Mouse (Mus musculus) myocyte (in vitro differentiated cells): Measurements from ENCODE around the gene Smagp. TPM values are rescaled to one million over a fixed set of nuclear protein-coding genes. Genes with fewer than 3 reads are reported as not detected.

Experiments
- H3K27me3 ChIP-seq: one replicate; pipeline ENCODE4 v1.6.1; 2011; ENCODE audit not compliant: control insufficient read depth, insufficient read depth, insufficient read length
- H3K36me3 ChIP-seq: one replicate; pipeline ENCODE4 v1.6.1; 2011; ENCODE audit not compliant: control insufficient read depth, insufficient read depth
- H3K4me2 ChIP-seq: one replicate; pipeline ENCODE4 v1.6.1; 2011; ENCODE audit warnings: low read depth, control low read depth
- H3K4me3 ChIP-seq: one replicate; pipeline ENCODE4 v1.5.1; 2011; ENCODE audit warnings: mild to moderate bottlenecking, control low read depth, moderate library complexity
- H3K79me2 ChIP-seq: one replicate; pipeline ENCODE4 v1.6.1; 2011; ENCODE audit not compliant: control insufficient read depth, insufficient read depth
- H3ac ChIP-seq: one replicate; pipeline ENCODE4 v1.6.1; 2011; ENCODE audit not compliant: control insufficient read depth, insufficient read length
- CEBPB ChIP-seq: IDR thresholded peaks from 2 replicates; pipeline ENCODE4 v1.6.1; 2011; ENCODE audit warnings: mild to moderate bottlenecking, moderate library complexity; ENCODE audit not compliant: poor library complexity, insufficient read depth, severe bottlenecking
- E2F4 ChIP-seq: IDR thresholded peaks from one replicate; pipeline ENCODE4 v1.6.1; 2011; ENCODE audit warnings: mild to moderate bottlenecking, control low read depth, moderate library complexity; ENCODE audit not compliant: insufficient read depth
- MAX ChIP-seq: IDR thresholded peaks from one replicate; pipeline ENCODE4 v1.6.1; 2011; ENCODE audit warnings: low read depth, mild to moderate bottlenecking, control low read depth
- MYOD1 ChIP-seq, 3 experiments: IDR thresholded peaks; one replicate each; pipeline ENCODE4 v1.6.1; 2011; ENCODE audit warnings: control low read depth in 2 of 3, low read depth in 2 of 3, mild to moderate bottlenecking in 2 of 3, moderate library complexity in 1 of 3; ENCODE audit not compliant: insufficient read length in 2 of 3, control insufficient read depth in 1 of 3
- MYOG ChIP-seq, 3 experiments: IDR thresholded peaks; one replicate each; pipeline ENCODE4 v1.6.1; 2011; ENCODE audit warnings: control low read depth in 2 of 3, low read depth in 2 of 3, mild to moderate bottlenecking in 2 of 3; ENCODE audit not compliant: insufficient read length in 2 of 3, control insufficient read depth in 1 of 3, insufficient read depth in 1 of 3
- POLR2A ChIP-seq: IDR thresholded peaks from one replicate; pipeline ENCODE4 v1.6.1; 2011; ENCODE audit warnings: low read depth, mild to moderate bottlenecking, control low read depth, moderate library complexity; ENCODE audit not compliant: insufficient read length
- POLR2AphosphoS2 ChIP-seq: IDR thresholded peaks from one replicate; pipeline ENCODE4 v1.6.1; 2011; ENCODE audit warnings: low read depth, control low read depth; ENCODE audit not compliant: insufficient read length
- REST ChIP-seq: IDR thresholded peaks from one replicate; pipeline ENCODE4 v1.6.1; 2011; ENCODE audit warnings: mild to moderate bottlenecking, control low read depth, moderate library complexity; ENCODE audit not compliant: insufficient read depth, insufficient read length
- SRF ChIP-seq: IDR thresholded peaks from one replicate; pipeline ENCODE4 v1.6.1; 2011; ENCODE audit warnings: low read depth; ENCODE audit not compliant: control insufficient read depth, insufficient read length
- TCF12 ChIP-seq: IDR thresholded peaks from one replicate; pipeline ENCODE4 v1.6.1; 2011; ENCODE audit warnings: mild to moderate bottlenecking, control low read depth; ENCODE audit not compliant: poor library complexity, insufficient read depth, severe bottlenecking
- TCF3 ChIP-seq: IDR thresholded peaks from one replicate; pipeline ENCODE4 v1.6.1; 2011; ENCODE audit warnings: low read depth, control low read depth; ENCODE audit not compliant: insufficient read length
- USF1 ChIP-seq: IDR thresholded peaks from one replicate; pipeline ENCODE4 v1.6.1; 2011; ENCODE audit warnings: low read depth, mild to moderate bottlenecking, control low read depth, moderate library complexity
- polyA plus RNA-seq: library from polyadenylated mRNA; unstranded; fragments of >200 nt; fragmentation: generic; extraction: Trizol; gene quantifications from one replicate; pipeline ENCODE4 v1.2.1, GENCODE M21; 2012; ENCODE audit warnings: missing spikeins

The Smagp gene
- polyA plus RNA-seq, 1 experiment, result 2.0 TPM

DNA sequence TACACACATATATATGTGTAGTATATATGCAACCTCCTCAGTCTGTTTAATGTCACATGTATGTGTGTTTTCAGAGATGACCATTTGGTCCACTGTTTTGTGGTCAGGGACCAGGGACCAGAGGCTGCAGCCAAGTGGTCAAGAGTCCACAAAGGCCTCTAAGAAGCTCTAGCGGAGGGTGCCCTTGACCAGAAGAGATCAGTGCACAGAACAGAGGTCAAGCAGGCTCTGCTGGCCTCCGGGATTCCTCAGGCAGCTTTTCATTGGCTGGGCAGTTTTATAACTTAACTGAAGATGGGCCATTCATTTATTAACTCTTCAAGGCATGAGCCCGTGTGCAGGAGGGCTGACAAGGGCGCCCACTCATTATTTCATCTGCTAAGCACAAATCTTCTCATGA is 49.6 kb downstream of the Smagp start:
- no peaks in the 10 kb centered on the region for H3K79me2 ChIP-seq
- no peaks in the 10 kb centered on the region for H3K36me3 ChIP-seq
- H3K4me2 ChIP-seq, result no peak overlapping the region
- H3K4me3 ChIP-seq, result no peak overlapping the region
- no peaks in the 10 kb centered on the region for H3K27me3 ChIP-seq
- TF ChIP-seq POLR2AphosphoS2 (no peak), CEBPB (no peak), TCF3 (no peak), MAX (no peak), E2F4 (no peak), REST (no peak), USF1 (no peak), MYOG (IDR thresholded peaks at IDR 0.05; ENCODE audit: control insufficient read depth in 1 of 3, insufficient read depth in 1 of 3, insufficient read length in 2 of 3, low read depth in 2 of 3) (no peak), TCF12 (no peak), MYOD1 (IDR thresholded peaks at IDR 0.05; ENCODE audit: control insufficient read depth in 1 of 3, insufficient read length in 2 of 3, low read depth in 2 of 3) (no peak), SRF (no peak), POLR2A (no peak)
- no peak overlapping the region for H3ac ChIP-seq

DNA sequence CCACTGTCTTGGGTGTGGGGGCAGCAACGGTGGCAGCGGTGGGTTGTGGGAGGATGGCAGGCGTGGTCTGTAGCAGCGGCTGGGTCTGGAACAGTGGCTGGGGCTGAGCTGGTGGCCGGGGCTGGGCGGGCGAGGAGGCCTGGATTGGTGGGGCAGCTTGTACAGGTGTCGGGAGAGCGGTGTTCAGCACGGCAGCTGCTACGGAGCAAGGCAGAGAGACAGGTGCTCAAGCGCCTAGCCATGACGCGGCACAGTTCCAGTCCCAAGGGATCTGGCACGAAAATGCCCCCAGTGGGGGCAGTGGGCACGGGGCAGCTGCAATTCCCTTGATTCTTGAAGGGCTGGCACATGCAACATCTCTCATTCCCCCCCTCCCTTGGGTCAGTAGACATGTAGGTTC is 50.8 kb downstream of the Smagp start:
- Histone ChIP-seq H3K27me3 (no peaks in the 10 kb centered on the region), H3K4me2 (no peak overlapping the region), H3K4me3 (no peak overlapping the region), H3K36me3 (no peaks in the 10 kb centered on the region), H3K79me2 (no peaks in the 10 kb centered on the region), H3ac (no peak overlapping the region)
- peak in 2 of 3 experiments; percentile 28 to 47 for TF ChIP-seq MYOD1 (IDR thresholded peaks at IDR 0.05; ENCODE audit: control insufficient read depth in 1 of 3, insufficient read length in 2 of 3, low read depth in 2 of 3)
- peak in 2 of 3 experiments; percentile 53 to 54 for TF ChIP-seq MYOG (IDR thresholded peaks at IDR 0.05; ENCODE audit: control insufficient read depth in 1 of 3, insufficient read depth in 1 of 3, insufficient read length in 2 of 3, low read depth in 2 of 3)
- TF ChIP-seq TCF3, result no peak

DNA sequence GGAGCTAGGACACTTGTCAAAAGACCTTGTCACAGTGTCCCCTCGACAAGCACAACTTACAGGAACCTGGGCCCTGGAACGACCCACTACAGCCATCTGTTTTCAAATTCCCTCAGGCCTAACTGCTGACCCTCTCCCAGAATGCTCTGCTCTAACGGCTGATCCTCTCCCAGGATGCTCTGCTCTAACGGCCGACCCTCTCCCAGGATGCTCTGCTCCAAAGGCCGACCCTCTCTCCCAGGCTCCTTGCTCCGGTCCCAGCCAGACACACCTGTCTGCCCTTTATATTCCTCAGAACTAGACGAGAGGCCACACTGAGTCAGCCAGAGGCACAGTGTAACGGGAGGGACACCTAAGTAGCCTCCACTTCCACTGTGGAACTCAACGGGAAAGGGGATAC is 56.6 kb downstream of the Smagp start:
- no peaks in the 10 kb centered on the region for H3K27me3 ChIP-seq
- no peaks in the 10 kb centered on the region for H3K79me2 ChIP-seq
- TF ChIP-seq TCF3, result no peak
- TF ChIP-seq POLR2A, result no peak
- TF ChIP-seq REST, result no peak
- no peak for TF ChIP-seq USF1
- TF ChIP-seq E2F4, result no peak
- TF ChIP-seq SRF, result no peak
- TF ChIP-seq TCF12, result no peak
- no peak for TF ChIP-seq MAX
- no peak for TF ChIP-seq MYOD1 (IDR thresholded peaks at IDR 0.05; ENCODE audit: control insufficient read depth in 1 of 3, insufficient read length in 2 of 3, low read depth in 2 of 3)
- no peak for TF ChIP-seq POLR2AphosphoS2
- no peak for TF ChIP-seq CEBPB
- no peak for TF ChIP-seq MYOG (IDR thresholded peaks at IDR 0.05; ENCODE audit: control insufficient read depth in 1 of 3, insufficient read depth in 1 of 3, insufficient read length in 2 of 3, low read depth in 2 of 3)
- H3ac ChIP-seq, result no peak overlapping the region
- H3K4me2 ChIP-seq, result no peak overlapping the region
- no peaks in the 10 kb centered on the region for H3K36me3 ChIP-seq
- no peak overlapping the region for H3K4me3 ChIP-seq

DNA sequence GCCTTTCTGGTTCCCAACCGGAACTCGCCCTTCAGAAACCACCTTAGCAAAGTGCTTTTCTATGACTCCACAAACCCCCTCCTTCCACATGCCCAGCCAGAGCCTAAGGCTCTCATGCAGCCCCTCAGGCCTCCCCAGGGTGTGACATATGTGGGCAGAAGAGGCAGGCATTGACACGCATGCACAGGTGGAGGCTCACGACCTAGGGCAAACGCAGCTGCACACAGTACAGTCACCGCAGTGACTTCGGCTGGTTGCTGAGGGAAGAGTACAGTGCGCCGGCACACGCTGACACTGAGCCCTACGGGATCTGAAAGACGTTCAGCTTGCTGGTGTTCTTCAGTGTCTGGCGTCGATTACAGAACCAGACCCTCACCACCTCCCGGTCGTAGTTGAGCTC is 58.8 kb downstream of the Smagp start:
- Histone ChIP-seq H3K79me2 (no peaks in the 10 kb centered on the region), H3K27me3 (no peaks in the 10 kb centered on the region), H3K4me3 (no peak overlapping the region), H3K4me2 (no peak overlapping the region), H3ac (no peak overlapping the region), H3K36me3 (no peaks in the 10 kb centered on the region)
- TF ChIP-seq MYOD1 (IDR thresholded peaks at IDR 0.05; ENCODE audit: control insufficient read depth in 1 of 3, insufficient read length in 2 of 3, low read depth in 2 of 3) (peak in 2 of 3 experiments; percentile 75 to 89), SRF (no peak), MYOG (IDR thresholded peaks at IDR 0.05; ENCODE audit: control insufficient read depth in 1 of 3, insufficient read depth in 1 of 3, insufficient read length in 2 of 3, low read depth in 2 of 3) (peak in 2 of 3 experiments; percentile 17 to 62)

DNA sequence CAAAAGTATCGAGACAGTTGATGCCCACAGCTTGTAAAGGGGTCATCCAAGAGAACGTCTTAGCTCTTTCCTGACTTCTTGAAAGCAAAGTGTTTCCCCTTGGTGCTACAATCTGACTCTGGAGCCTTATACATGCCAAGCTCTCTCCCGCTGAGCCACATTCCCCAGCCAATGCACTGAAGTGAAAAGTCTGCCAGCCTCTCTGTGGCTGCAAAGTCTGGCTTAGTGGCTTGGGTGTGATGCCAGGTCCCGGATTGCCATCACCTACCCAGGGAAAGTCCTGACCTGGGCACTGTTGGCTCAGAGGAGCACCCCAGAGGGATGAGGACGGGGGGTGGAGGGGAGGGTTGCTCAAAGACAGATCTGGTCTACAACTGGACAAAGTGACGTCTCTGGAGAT is 59.9 kb downstream of the Smagp start:
- H3ac ChIP-seq, result no peak overlapping the region
- H3K36me3 ChIP-seq, result no peaks in the 10 kb centered on the region
- no peak overlapping the region for H3K4me3 ChIP-seq
- H3K27me3 ChIP-seq, result no peaks in the 10 kb centered on the region
- TF ChIP-seq E2F4 (no peak), CEBPB (no peak), TCF3 (no peak), TCF12 (no peak), USF1 (no peak), REST (no peak), MYOD1 (IDR thresholded peaks at IDR 0.05; ENCODE audit: control insufficient read depth in 1 of 3, insufficient read length in 2 of 3, low read depth in 2 of 3) (no peak), MAX (no peak), MYOG (IDR thresholded peaks at IDR 0.05; ENCODE audit: control insufficient read depth in 1 of 3, insufficient read depth in 1 of 3, insufficient read length in 2 of 3, low read depth in 2 of 3) (no peak), POLR2AphosphoS2 (no peak), SRF (no peak), POLR2A (no peak)
- no peak overlapping the region for H3K4me2 ChIP-seq
- no peaks in the 10 kb centered on the region for H3K79me2 ChIP-seq
